Mouse (Mus musculus): ENCODE data around the gene Mybbp1a. TPM values are rescaled to one million over a fixed set of nuclear protein-coding genes. Genes with fewer than 3 reads are reported as not detected.
"Not testable (repeated sequence)": the region's sequence is repeated elsewhere in the genome, so short reads cannot be mapped to it uniquely, and the experiment has no call there.

The Mybbp1a gene
- polyA plus RNA-seq, 1 experiment from 2014 or later: 141 TPM

GRCm38 (mm10) chr11:72420460-72421122, 20.6 kb upstream of the Mybbp1a start:
- no peaks in the 10 kb centered on the region for H3K36me3 ChIP-seq (ENCODE audit: control insufficient read depth, insufficient read depth, low read length)
- 83% methylated on average over 6 of the region's 6 CpGs for WGBS
- no peak for ATAC-seq
- H3K4me1 ChIP-seq (ENCODE audit: control insufficient read depth, insufficient read depth, low read length): peaks cover 4% of the 10 kb centered on the region
- no peaks in the 10 kb centered on the region for H3K9me3 ChIP-seq (ENCODE audit: control insufficient read depth, low read length)
- H3K4me2 ChIP-seq (ENCODE audit: low read depth, low read length): no peak overlapping the region
- H3K4me3 ChIP-seq (ENCODE audit: low read length): no peak overlapping the region
- no peak overlapping the region for H3K9ac ChIP-seq (ENCODE audit: low read depth, low read length)
- H3K27me3 ChIP-seq (replicated peaks; ENCODE audit: control insufficient read depth, insufficient read depth, low read length): no peaks in the 10 kb centered on the region
- H3K27ac ChIP-seq (ENCODE audit: low read length): no peak overlapping the region

- Histone ChIP-seq H3K4me3 (ENCODE audit: low read length) (no peak overlapping the region), H3K9me3 (ENCODE audit: control insufficient read depth, low read length) (no peaks in the 10 kb centered on the region), H3K9ac (ENCODE audit: low read depth, low read length) (no peak overlapping the region), H3K27me3 (replicated peaks; ENCODE audit: control insufficient read depth, insufficient read depth, low read length) (no peaks in the 10 kb centered on the region), H3K4me1 (ENCODE audit: control insufficient read depth, insufficient read depth, low read length) (peaks cover 4% of the 10 kb centered on the region), H3K36me3 (ENCODE audit: control insufficient read depth, insufficient read depth, low read length) (no peaks in the 10 kb centered on the region), H3K27ac (ENCODE audit: low read length) (no peak overlapping the region), H3K4me2 (ENCODE audit: low read depth, low read length) (no peak overlapping the region)
- no peak for ATAC-seq
- 87% methylated on average over 11 of the region's 11 CpGs for WGBS
Measured at GRCm38 (mm10) chr11:72421518-72422278, 19.5 kb upstream of the Mybbp1a start.

GRCm38 (mm10) chr11:72423686-72424085, 17.5 kb upstream of the Mybbp1a start:
- no peak overlapping the region for H3K27ac ChIP-seq (ENCODE audit: low read length)
- 66% methylated on average over 4 of the region's 4 CpGs for WGBS
- H3K4me2 ChIP-seq (ENCODE audit: low read depth, low read length): no peak overlapping the region
- no peaks in the 10 kb centered on the region for H3K9me3 ChIP-seq (ENCODE audit: control insufficient read depth, low read length)
- no peaks in the 10 kb centered on the region for H3K4me1 ChIP-seq (ENCODE audit: control insufficient read depth, insufficient read depth, low read length)
- no peaks in the 10 kb centered on the region for H3K27me3 ChIP-seq (replicated peaks; ENCODE audit: control insufficient read depth, insufficient read depth, low read length)
- H3K36me3 ChIP-seq (ENCODE audit: control insufficient read depth, insufficient read depth, low read length): no peaks in the 10 kb centered on the region
- no peak for ATAC-seq
- no peak overlapping the region for H3K9ac ChIP-seq (ENCODE audit: low read depth, low read length)
- no peak overlapping the region for H3K4me3 ChIP-seq (ENCODE audit: low read length)

GRCm38 (mm10) chr11:72425201-72425600, 16.0 kb upstream of the Mybbp1a start:
- no peak overlapping the region for H3K4me2 ChIP-seq (ENCODE audit: low read depth, low read length)
- H3K27ac ChIP-seq (ENCODE audit: low read length): no peak overlapping the region
- no peaks in the 10 kb centered on the region for H3K9me3 ChIP-seq (ENCODE audit: control insufficient read depth, low read length)
- no peaks in the 10 kb centered on the region for H3K36me3 ChIP-seq (ENCODE audit: control insufficient read depth, insufficient read depth, low read length)
- no peaks in the 10 kb centered on the region for H3K4me1 ChIP-seq (ENCODE audit: control insufficient read depth, insufficient read depth, low read length)
- no peak overlapping the region for H3K4me3 ChIP-seq (ENCODE audit: low read length)
- no peak for ATAC-seq
- H3K27me3 ChIP-seq (replicated peaks; ENCODE audit: control insufficient read depth, insufficient read depth, low read length): no peaks in the 10 kb centered on the region
- no peak overlapping the region for H3K9ac ChIP-seq (ENCODE audit: low read depth, low read length)

GRCm38 (mm10) chr11:72426884-72427283, 14.3 kb upstream of the Mybbp1a start:
- H3K27ac ChIP-seq (ENCODE audit: low read length): no peak overlapping the region
- H3K4me3 ChIP-seq (ENCODE audit: low read length): no peak overlapping the region
- H3K4me2 ChIP-seq (ENCODE audit: low read depth, low read length): no peak overlapping the region
- H3K9ac ChIP-seq (ENCODE audit: low read depth, low read length): no peak overlapping the region
- no peaks in the 10 kb centered on the region for H3K27me3 ChIP-seq (replicated peaks; ENCODE audit: control insufficient read depth, insufficient read depth, low read length)
- H3K9me3 ChIP-seq (ENCODE audit: control insufficient read depth, low read length): no peaks in the 10 kb centered on the region
- H3K36me3 ChIP-seq (ENCODE audit: control insufficient read depth, insufficient read depth, low read length): no peaks in the 10 kb centered on the region
- ATAC-seq: no peak
- H3K4me1 ChIP-seq (ENCODE audit: control insufficient read depth, insufficient read depth, low read length): no peaks in the 10 kb centered on the region

- Histone ChIP-seq H3K27me3 (replicated peaks; ENCODE audit: control insufficient read depth, insufficient read depth, low read length) (no peaks in the 10 kb centered on the region), H3K36me3 (ENCODE audit: control insufficient read depth, insufficient read depth, low read length) (no peaks in the 10 kb centered on the region), H3K4me3 (ENCODE audit: low read length) (no peak overlapping the region), H3K9me3 (ENCODE audit: control insufficient read depth, low read length) (no peaks in the 10 kb centered on the region), H3K4me2 (ENCODE audit: low read depth, low read length) (no peak overlapping the region), H3K9ac (ENCODE audit: low read depth, low read length) (no peak overlapping the region), H3K4me1 (ENCODE audit: control insufficient read depth, insufficient read depth, low read length) (no peaks in the 10 kb centered on the region), H3K27ac (ENCODE audit: low read length) (no peak overlapping the region)
- peak; percentile 80 for ATAC-seq
- 3% methylated on average over 5 of the region's 5 CpGs for WGBS
Measured at GRCm38 (mm10) chr11:72428694-72429093, 12.5 kb upstream of the Mybbp1a start.

- Histone ChIP-seq H3K9ac (ENCODE audit: low read depth, low read length) (no peak overlapping the region), H3K4me2 (ENCODE audit: low read depth, low read length) (peak overlapping the region; percentile 32; the same call in 1 of the 2 replicates), H3K27ac (ENCODE audit: low read length) (no peak overlapping the region), H3K9me3 (ENCODE audit: control insufficient read depth, low read length) (no peaks in the 10 kb centered on the region), H3K4me3 (ENCODE audit: low read length) (no peak overlapping the region), H3K27me3 (replicated peaks; ENCODE audit: control insufficient read depth, insufficient read depth, low read length) (no peaks in the 10 kb centered on the region), H3K4me1 (ENCODE audit: control insufficient read depth, insufficient read depth, low read length) (no peaks in the 10 kb centered on the region), H3K36me3 (ENCODE audit: control insufficient read depth, insufficient read depth, low read length) (no peaks in the 10 kb centered on the region)
- peak; percentile 69 for ATAC-seq
- 54% methylated on average over 7 of the region's 7 CpGs for WGBS
Measured at GRCm38 (mm10) chr11:72429288-72429690, 11.9 kb upstream of the Mybbp1a start.

GRCm38 (mm10) chr11:72430311-72431068, 10.7 kb upstream of the Mybbp1a start:
- not testable (repeated sequence) for H3K4me3 ChIP-seq (ENCODE audit: low read length); H3K36me3 ChIP-seq (ENCODE audit: control insufficient read depth, insufficient read depth, low read length); ATAC-seq; H3K9ac ChIP-seq (ENCODE audit: low read depth, low read length); H3K27ac ChIP-seq (ENCODE audit: low read length); H3K4me2 ChIP-seq (ENCODE audit: low read depth, low read length); H3K27me3 ChIP-seq (replicated peaks; ENCODE audit: control insufficient read depth, insufficient read depth, low read length); H3K4me1 ChIP-seq (ENCODE audit: control insufficient read depth, insufficient read depth, low read length); H3K9me3 ChIP-seq (ENCODE audit: control insufficient read depth, low read length)
- 69% methylated on average over 9 of the region's 9 CpGs for WGBS

GRCm38 (mm10) chr11:72434963-72435693, 6.0 kb upstream of the Mybbp1a start, which contains the start of gene Ggt6:
Gene Ggt6 (plus strand): TSS chr11:72435526.
- Histone ChIP-seq H3K9me3 (ENCODE audit: control insufficient read depth, low read length) (no peaks in the 10 kb centered on the region), H3K4me2 (ENCODE audit: low read depth, low read length) (peak within 1 kb of the TSS; percentile 44), H3K4me3 (ENCODE audit: low read length) (peak within 1 kb of the TSS; percentile 41), H3K27me3 (replicated peaks; ENCODE audit: control insufficient read depth, insufficient read depth, low read length) (no peaks in the 10 kb centered on the region), H3K9ac (ENCODE audit: low read depth, low read length) (peak within 1 kb of the TSS; percentile 57), H3K4me1 (ENCODE audit: control insufficient read depth, insufficient read depth, low read length) (peaks cover 20% of the 10 kb centered on the region), H3K27ac (ENCODE audit: low read length) (peak within 1 kb of the TSS; percentile 93), H3K36me3 (ENCODE audit: control insufficient read depth, insufficient read depth, low read length) (no peaks in the 10 kb centered on the region)
- ATAC-seq: peak; percentile 94
- 48% methylated on average over 11 of the region's 11 CpGs for WGBS
